Mouse (Mus musculus): ENCODE data around the gene Aes. TPM values are rescaled to one million over a fixed set of nuclear protein-coding genes. Genes with fewer than 3 reads are reported as not detected.

Gene Aes
- polyA plus RNA-seq, 1 experiment = 152 TPM

GRCm38 (mm10) chr10:81605974-81606751, 46.9 kb downstream of the Aes start, which contains the start of gene BC025920:
TSS of gene BC025920 (plus strand) at chr10:81606270.
- Histone ChIP-seq H3K36me3 (ENCODE audit: control insufficient read depth) (peaks cover 20% of the 10 kb centered on the region), H3K27me3 (ENCODE audit: control insufficient read depth) (no peaks in the 10 kb centered on the region), H3K4me1 (ENCODE audit: control insufficient read depth) (peaks cover 46% of the 10 kb centered on the region), H3K9me3 (ENCODE audit: control insufficient read depth, low read length) (0 out of 2 replicates have a peak, but pooled peaks cover 2% of the 10 kb centered on the region), H3K4me3 (replicated peaks) (peak within 1 kb of the TSS; percentile 68)
- TF ChIP-seq TAL1 (IDR thresholded peaks at IDR 0.05; ENCODE audit: low read length) (no peak), GATA1 (IDR thresholded peaks at IDR 0.05; ENCODE audit: low read length) (no peak)

DNA sequence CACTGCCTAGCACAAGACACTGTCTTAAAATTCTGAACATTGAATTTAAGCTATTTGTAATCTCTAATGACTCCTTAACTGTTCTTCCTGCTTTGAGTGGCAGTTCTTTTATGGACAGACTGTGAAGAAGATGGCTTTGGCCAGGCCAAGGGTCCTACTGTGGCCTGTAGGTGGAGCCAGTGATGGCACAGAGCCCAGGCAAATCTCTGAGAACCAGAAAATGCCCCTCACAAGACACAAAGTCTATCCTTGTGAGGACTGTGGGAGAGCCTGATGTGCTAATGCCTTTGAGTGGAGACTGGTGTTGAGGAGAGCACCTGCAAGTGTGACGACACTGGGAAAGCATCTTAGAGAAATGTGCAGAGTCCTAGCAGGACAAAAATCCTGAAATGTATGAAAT, 49.0 kb downstream of the Aes start:
- Histone ChIP-seq H3K9me3 (ENCODE audit: control insufficient read depth, low read length) (0 out of 2 replicates have a peak, but pooled peaks cover 2% of the 10 kb centered on the region), H3K27me3 (ENCODE audit: control insufficient read depth) (no peaks in the 10 kb centered on the region; the same call in 1 of the 2 replicates)
- TF ChIP-seq GATA1 (IDR thresholded peaks at IDR 0.05; ENCODE audit: low read length) (no peak), TAL1 (IDR thresholded peaks at IDR 0.05; ENCODE audit: low read length) (no peak)

GRCm38 (mm10) chr10:81612779-81613178, 53.5 kb downstream of the Aes start:
- Histone ChIP-seq H3K9me3 (ENCODE audit: control insufficient read depth, low read length) (0 out of 2 replicates have a peak, but pooled peaks cover 2% of the 10 kb centered on the region), H3K36me3 (ENCODE audit: control insufficient read depth) (peaks cover 17% of the 10 kb centered on the region), H3K27me3 (ENCODE audit: control insufficient read depth) (no peaks in the 10 kb centered on the region; the same call in 1 of the 2 replicates), H3K4me1 (ENCODE audit: control insufficient read depth) (no peaks in the 10 kb centered on the region; the same call in 1 of the 2 replicates), H3K4me3 (replicated peaks) (no peak overlapping the region)
- TF ChIP-seq GATA1 (IDR thresholded peaks at IDR 0.05; ENCODE audit: low read length) (no peak), TAL1 (IDR thresholded peaks at IDR 0.05; ENCODE audit: low read length) (no peak)

More for the DNA sequence above, 49.0 kb downstream of the Aes start:
- Histone ChIP-seq H3K36me3 (ENCODE audit: control insufficient read depth) (peaks cover 20% of the 10 kb centered on the region), H3K4me1 (ENCODE audit: control insufficient read depth) (peaks cover 30% of the 10 kb centered on the region), H3K4me3 (replicated peaks) (no peak overlapping the region)

- Histone ChIP-seq H3K9me3 (ENCODE audit: control insufficient read depth, low read length) (0 out of 2 replicates have a peak, but pooled peaks cover 2% of the 10 kb centered on the region), H3K36me3 (ENCODE audit: control insufficient read depth) (no peaks in the 10 kb centered on the region), H3K4me3 (replicated peaks) (no peak overlapping the region), H3K4me1 (ENCODE audit: control insufficient read depth) (no peaks in the 10 kb centered on the region; the same call in 1 of the 2 replicates), H3K27me3 (ENCODE audit: control insufficient read depth) (no peaks in the 10 kb centered on the region; the same call in 1 of the 2 replicates)
- no peak for TF ChIP-seq TAL1 (IDR thresholded peaks at IDR 0.05; ENCODE audit: low read length)
- TF ChIP-seq GATA1 (IDR thresholded peaks at IDR 0.05; ENCODE audit: low read length) = no peak
Observed at GRCm38 (mm10) chr10:81615486-81615885, 56.2 kb downstream of the Aes start.

Other genes with a start within 250 kb of the Aes start
- 13.2 and 13.3 TPM in 2 replicates for gene Cactin, start 238.4 kb upstream of the Aes start, polyA plus RNA-seq (2012)
- gene Tbxa2r, start 230.8 kb upstream of the Aes start, polyA plus RNA-seq (2012) = 0.04 TPM in 1 of 2 replicates, not detected in the other
- 0.01 TPM in 1 of 2 replicates, not detected in the other for gene Gipc3, start 216.2 kb upstream of the Aes start, polyA plus RNA-seq (2012)
- gene Hmg20b, start 209.0 kb upstream of the Aes start, polyA plus RNA-seq (2012) = 52.7 and 55.8 TPM in 2 replicates
- gene Mfsd12, start 202.0 kb upstream of the Aes start, polyA plus RNA-seq (2012) = 6.7 and 7.2 TPM in 2 replicates
- 3.2 and 5.6 TPM in 2 replicates for gene 4930404N11Rik, start 193.7 kb upstream of the Aes start, polyA plus RNA-seq (2012)
- gene Fzr1, start 181.0 kb upstream of the Aes start, polyA plus RNA-seq (2012) = 62.5 and 67.4 TPM in 2 replicates
- 29.2 and 34.1 TPM in 2 replicates for gene Dohh, start 175.1 kb upstream of the Aes start, polyA plus RNA-seq (2012)
- gene Gm48551, start 175.0 kb upstream of the Aes start, polyA plus RNA-seq (2012) = 0.08 and 0.20 TPM in 2 replicates
- gene Gm48552, start 170.5 kb upstream of the Aes start, polyA plus RNA-seq (2012) = 0.26 and 0.80 TPM in 2 replicates
- 0.09 TPM in 1 of 2 replicates, not detected in the other for gene Smim24, start 166.4 kb upstream of the Aes start, polyA plus RNA-seq (2012)
- gene Nfic, start 103.9 kb upstream of the Aes start, polyA plus RNA-seq (2012) = 0.55 and 0.94 TPM in 2 replicates
- gene Celf5, start 76.8 kb upstream of the Aes start, polyA plus RNA-seq (2012) = not detected in 2 replicates
- gene Ncln, start 63.1 kb upstream of the Aes start, polyA plus RNA-seq (2012) = 6.2 and 7.9 TPM in 2 replicates
- 0.04 and 0.05 TPM in 2 replicates for gene S1pr4, start 59.4 kb upstream of the Aes start, polyA plus RNA-seq (2012)
- 0.14 and 0.24 TPM in 2 replicates for gene Gna15, start 35.3 kb upstream of the Aes start, polyA plus RNA-seq (2012)
- gene Gna11, start 14.3 kb upstream of the Aes start, polyA plus RNA-seq (2012) = 1.2 and 1.5 TPM in 2 replicates
- gene Tle2, start 15.1 kb downstream of the Aes start, polyA plus RNA-seq (2012) = 0.09 and 0.10 TPM in 2 replicates
- gene Tle6, start 41.6 kb downstream of the Aes start, polyA plus RNA-seq (2012) = 0.27 and 0.28 TPM in 2 replicates
- 0.05 and 0.07 TPM in 2 replicates for gene BC025920, start 46.8 kb downstream of the Aes start, polyA plus RNA-seq (2012)
- gene Sirt6, start 68.3 kb downstream of the Aes start, polyA plus RNA-seq (2012) = 6.6 and 6.9 TPM in 2 replicates
- 0.18 and 0.21 TPM in 2 replicates for gene Ankrd24, start 69.1 kb downstream of the Aes start, polyA plus RNA-seq (2012)
- gene Gm10778, start 89.6 kb downstream of the Aes start, polyA plus RNA-seq (2012) = 0.01 TPM in 2 replicates
- gene Zfp433, start 145.3 kb downstream of the Aes start, polyA plus RNA-seq (2012) = 0.08 TPM in 1 of 2 replicates, not detected in the other
- not detected in 2 replicates for gene Gm3055, start 211.7 kb downstream of the Aes start, polyA plus RNA-seq (2012)